Mouse (Mus musculus) lung, postnatal 0 days (tissue): ENCODE measurements around the gene Fscn2. TPM values are rescaled to one million over a fixed set of nuclear protein-coding genes. Genes with fewer than 3 reads are reported as not detected.

Experiments used
- ATAC-seq: fragments of 200-750 bp; cut with Nextera tagmentation; 2 replicates; pipeline ENCODE4 v1.8.0; 2017; ENCODE audit warnings: moderate library complexity
- DNase-seq: peaks from one replicate; pipeline ENCODE4 v3.0.0-alpha.2; 2016; ENCODE audit warnings: low spot score
- H3K27ac ChIP-seq: fragments of 300-500 bp; sonication (generic); 2 replicates; pipeline ENCODE4 v1.5.1; 2014; ENCODE audit warnings: antibody characterized with exemption, mild to moderate bottlenecking, low read length, mixed read lengths
- H3K27me3 ChIP-seq: fragments of 300-500 bp; sonication (generic); replicated peaks from 2 replicates; pipeline ENCODE4 v1.6.1; 2014; ENCODE audit warnings: low read length, mixed read lengths; ENCODE audit not compliant: insufficient read depth
- H3K36me3 ChIP-seq: fragments of 300-500 bp; sonication (generic); 2 replicates; pipeline ENCODE4 v1.6.1; 2014; ENCODE audit warnings: low read length, mixed read lengths; ENCODE audit not compliant: insufficient read depth
- H3K4me1 ChIP-seq: fragments of 300-500 bp; sonication (generic); 2 replicates; pipeline ENCODE4 v1.6.1; 2014; ENCODE audit warnings: antibody characterized with exemption, low read depth, low read length, mixed read lengths; ENCODE audit not compliant: insufficient read depth
- H3K4me2 ChIP-seq: fragments of 300-500 bp; sonication (generic); replicated peaks from 2 replicates; pipeline ENCODE4 v1.6.1; 2014; ENCODE audit warnings: low read depth, mild to moderate bottlenecking, low read length, moderate library complexity, mixed read lengths
- H3K4me3 ChIP-seq: fragments of 300-500 bp; sonication (generic); 2 replicates; pipeline ENCODE4 v1.5.1; 2014; ENCODE audit warnings: low read depth, low read length
- H3K9ac ChIP-seq: fragments of 300-500 bp; sonication (generic); replicated peaks from 2 replicates; pipeline ENCODE4 v1.6.1; 2014; ENCODE audit warnings: low read depth, mild to moderate bottlenecking
- H3K9me3 ChIP-seq: fragments of 300-500 bp; sonication (generic); 2 replicates; pipeline ENCODE4 v1.6.1; 2016; ENCODE audit warnings: low read length, mixed read lengths
- CTCF ChIP-seq: IDR thresholded peaks from 2 replicates; pipeline ENCODE4 v1.5.1; 2016; ENCODE audit warnings: antibody characterized with exemption, mild to moderate bottlenecking
- EP300 ChIP-seq: IDR thresholded peaks from 2 replicates; pipeline ENCODE4 v1.6.1; 2016; ENCODE audit warnings: antibody characterized with exemption, mild to moderate bottlenecking, control low read depth
- WGBS: fragments of 180-500 bp; shearing (Covaris S2); extraction: QIAGEN DNeasy Blood & Tissue Kit; methylation state at CpG from one replicate; pipeline ENCODE4 v1.1.7; 2014; 5-methylcytosine and 5-hydroxymethylcytosine counted together
- polyA plus RNA-seq: library from polyadenylated mRNA; unstranded; fragments of >200 nt; fragmentation: Nextera tagmentation; extraction: Ambion mirVana; gene quantifications from 2 replicates; pipeline ENCODE4 v1.2.1, GENCODE M21; 2015

Gene Fscn2
- polyA plus RNA-seq, 1 experiment from 2014 or later = 0.36 TPM

DNA sequence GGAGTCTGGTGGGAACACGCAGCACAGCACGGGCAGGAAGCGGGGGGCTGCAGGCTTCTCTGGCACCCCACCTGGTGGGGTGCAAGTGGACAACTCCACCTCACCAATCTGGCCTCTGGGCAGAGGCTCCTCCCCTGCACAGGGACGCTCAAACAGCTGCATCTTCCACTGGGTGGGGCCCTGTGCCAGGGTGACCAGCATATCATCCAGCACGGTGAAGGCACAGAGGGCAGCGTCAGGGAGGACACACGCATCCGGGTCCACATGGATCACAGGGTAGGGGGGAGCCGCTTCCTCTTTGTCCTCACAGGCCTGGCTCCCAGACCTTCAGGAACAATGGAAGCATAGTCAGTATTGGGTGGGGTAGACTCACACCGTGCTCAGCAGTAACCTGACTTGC is 16.0 kb downstream of the Fscn2 start:
- no peak for ATAC-seq
- no peak overlapping the region for H3K4me3 ChIP-seq
- DNase-seq = no peak
- no peaks in the 10 kb centered on the region for H3K9me3 ChIP-seq
- WGBS = 58% methylated on average over 10 of the region's 10 CpGs
- H3K36me3 ChIP-seq = 0 out of 2 replicates have a peak, but pooled peaks cover 7% of the 10 kb centered on the region
- H3K4me1 ChIP-seq = peaks cover 5% of the 10 kb centered on the region; the same call in 1 of the 2 replicates
- H3K4me2 ChIP-seq = peak overlapping the region; percentile 96
- H3K27me3 ChIP-seq = no peaks in the 10 kb centered on the region
- no peak overlapping the region for H3K9ac ChIP-seq
- TF ChIP-seq CTCF (no peak), EP300 (no peak)
- no peak overlapping the region for H3K27ac ChIP-seq

DNA sequence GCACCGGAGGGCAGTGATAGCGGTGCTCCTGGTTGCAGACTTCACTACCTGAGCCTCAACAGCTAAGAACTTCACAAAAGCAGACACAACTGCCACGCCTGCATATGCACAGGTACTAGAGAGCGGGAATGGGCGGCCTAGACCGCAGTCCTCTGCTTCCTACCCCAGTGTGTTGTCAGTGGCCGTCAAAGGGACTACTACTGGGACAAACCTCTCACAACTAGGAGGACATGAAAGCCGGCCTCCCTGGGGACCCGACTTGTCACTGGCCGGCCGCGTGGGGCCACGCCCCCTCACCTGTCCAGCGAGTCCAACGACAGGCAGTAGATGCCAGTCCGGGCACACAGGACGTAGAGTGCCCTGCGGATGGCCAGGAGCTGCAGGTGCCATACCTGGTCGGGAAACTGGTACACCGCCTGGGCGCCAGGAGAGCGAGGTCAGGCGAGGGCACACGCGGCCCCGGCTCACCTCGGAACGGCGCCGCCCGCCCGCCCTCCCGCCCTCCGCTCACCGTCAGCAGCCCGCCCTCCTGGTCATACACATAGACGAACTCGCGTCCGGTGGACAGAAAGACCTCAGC is 16.8 kb downstream of the Fscn2 start:
- no peaks in the 10 kb centered on the region for H3K9me3 ChIP-seq
- peak overlapping the region; percentile 56 for H3K9ac ChIP-seq
- ATAC-seq = peak; percentile 66
- WGBS = 3% methylated on average over 29 of the region's 40 CpGs
- 0 out of 2 replicates have a peak, but pooled peaks cover 14% of the 10 kb centered on the region for H3K36me3 ChIP-seq
- peak overlapping the region; percentile 60 for H3K27ac ChIP-seq
- DNase-seq = peak; percentile 79
- H3K4me2 ChIP-seq = peak overlapping the region; percentile 96
- TF ChIP-seq CTCF = no peak
- no peak for TF ChIP-seq EP300
- H3K4me1 ChIP-seq = peaks cover 5% of the 10 kb centered on the region; the same call in 1 of the 2 replicates
- H3K27me3 ChIP-seq = no peaks in the 10 kb centered on the region
- H3K4me3 ChIP-seq = peak overlapping the region; percentile 63

GRCm38 (mm10) chr11:120378611-120379540 is 17.5 kb downstream of the Fscn2 start, which contains the start of gene Faap100:
Faap100 (minus strand) TSS chr11:120378764.
- ATAC-seq (peak; percentile 92), DNase-seq (peak; percentile 97)
- no peaks in the 10 kb centered on the region for H3K27me3 ChIP-seq
- no peak for TF ChIP-seq EP300
- peak; percentile 72 for TF ChIP-seq CTCF
- 7% methylated on average over 37 of the region's 54 CpGs for WGBS
- no peaks in the 10 kb centered on the region for H3K9me3 ChIP-seq
- peak within 1 kb of the TSS; percentile 63 for H3K4me3 ChIP-seq
- peak within 1 kb of the TSS; percentile 60 for H3K27ac ChIP-seq
- 0 out of 2 replicates have a peak, but pooled peaks cover 15% of the 10 kb centered on the region for H3K36me3 ChIP-seq
- peak within 1 kb of the TSS; percentile 96 for H3K4me2 ChIP-seq
- peaks cover 5% of the 10 kb centered on the region; the same call in 1 of the 2 replicates for H3K4me1 ChIP-seq
- peak within 1 kb of the TSS; percentile 56 for H3K9ac ChIP-seq

GRCm38 (mm10) chr11:120380271-120380670 is 18.9 kb downstream of the Fscn2 start:
- Histone ChIP-seq H3K9me3 (no peaks in the 10 kb centered on the region), H3K27ac (no peak overlapping the region), H3K27me3 (no peaks in the 10 kb centered on the region), H3K4me2 (no peak overlapping the region), H3K4me3 (no peak overlapping the region), H3K9ac (no peak overlapping the region), H3K36me3 (peaks cover 23% of the 10 kb centered on the region; the same call in 1 of the 2 replicates), H3K4me1 (peaks cover 5% of the 10 kb centered on the region; the same call in 1 of the 2 replicates)
- 95% methylated on average over 3 of the region's 3 CpGs for WGBS
- TF ChIP-seq EP300 (no peak), CTCF (no peak)
- no peak for ATAC-seq
- no peak for DNase-seq

GRCm38 (mm10) chr11:120381157-120381556 is 19.8 kb downstream of the Fscn2 start:
- TF ChIP-seq CTCF (no peak), EP300 (no peak)
- Histone ChIP-seq H3K27ac (no peak overlapping the region), H3K4me3 (no peak overlapping the region), H3K4me1 (peaks cover 5% of the 10 kb centered on the region; the same call in 1 of the 2 replicates), H3K27me3 (no peaks in the 10 kb centered on the region), H3K4me2 (no peak overlapping the region), H3K9me3 (no peaks in the 10 kb centered on the region), H3K9ac (no peak overlapping the region), H3K36me3 (peaks cover 27% of the 10 kb centered on the region; the same call in 1 of the 2 replicates)
- ATAC-seq (no peak), DNase-seq (no peak)
- WGBS = 94% methylated on average over 4 of the region's 4 CpGs

DNA sequence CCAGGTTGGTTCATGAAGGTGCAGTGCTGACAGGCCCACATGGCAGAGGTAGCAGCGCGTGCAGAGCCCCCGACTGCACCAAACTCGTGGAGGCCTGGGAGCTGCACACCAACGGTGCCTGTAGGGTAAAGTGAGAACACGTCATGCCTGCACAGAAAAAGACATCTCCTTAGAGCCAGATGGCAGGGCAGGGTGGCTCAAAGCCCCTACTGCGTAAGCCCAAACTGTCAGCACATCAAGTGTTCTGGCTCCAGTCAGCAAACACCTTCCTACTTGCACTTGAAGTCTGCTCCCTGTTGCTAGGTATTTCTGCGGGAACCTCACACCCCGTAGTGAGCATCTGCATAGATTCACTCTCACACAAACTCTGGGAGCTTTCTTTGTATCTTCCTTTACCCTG is 21.2 kb downstream of the Fscn2 start:
- TF ChIP-seq EP300 (no peak), CTCF (no peak)
- Histone ChIP-seq H3K9ac (no peak overlapping the region), H3K4me1 (peaks cover under 1% of the 10 kb centered on the region; the same call in 1 of the 2 replicates), H3K4me2 (no peak overlapping the region), H3K27ac (no peak overlapping the region), H3K9me3 (no peaks in the 10 kb centered on the region), H3K4me3 (no peak overlapping the region), H3K36me3 (peaks cover 28% of the 10 kb centered on the region; the same call in 1 of the 2 replicates), H3K27me3 (no peaks in the 10 kb centered on the region)
- WGBS = 97% methylated on average over 9 of the region's 9 CpGs
- no peak for ATAC-seq
- DNase-seq = no peak
